Mouse (Mus musculus): ENCODE measurements around the gene Zfp3. TPM values are rescaled to one million over a fixed set of nuclear protein-coding genes. Genes with fewer than 3 reads are reported as not detected.

The Zfp3 gene
- polyA plus RNA-seq, 2 experiments: 4.4 to 5.9 TPM

DNA sequence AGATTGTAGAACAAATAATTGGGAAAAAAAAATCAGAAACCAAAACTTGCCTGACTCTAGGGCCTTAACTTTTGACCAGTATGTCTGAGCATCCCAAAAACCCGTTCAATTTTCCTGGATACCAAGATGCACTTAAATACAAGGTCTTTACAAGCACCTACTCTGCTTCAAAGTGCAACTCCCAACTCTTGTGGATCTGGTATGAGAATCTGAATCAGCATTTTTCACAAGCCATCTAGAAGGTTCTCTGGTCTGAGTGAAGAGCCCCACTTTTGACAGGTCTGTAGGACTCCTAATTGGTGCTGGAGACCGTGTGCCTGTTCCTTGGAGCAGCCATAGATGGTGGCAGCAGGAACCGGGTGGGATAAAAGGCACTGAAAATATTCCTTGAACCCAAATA, 40.4 kb downstream of the Zfp3 start:
- Histone ChIP-seq H3K4me3 (replicated peaks; ENCODE audit: low read length) (no peak overlapping the region), H3K27me3 (ENCODE audit: control insufficient read depth, insufficient read depth, low read length) (no peaks in the 10 kb centered on the region), H3K9ac (ENCODE audit: low read depth, low read length, severe bottlenecking) (no peak overlapping the region), H3K36me3 (ENCODE audit: control insufficient read depth, insufficient read depth, low read length) (no peaks in the 10 kb centered on the region), H3K9me3 (ENCODE audit: control insufficient read depth, low read length) (no peaks in the 10 kb centered on the region), H3K27ac (replicated peaks; ENCODE audit: low read depth, low read length) (no peak overlapping the region), H3K4me1 (ENCODE audit: control insufficient read depth, insufficient read depth, low read length) (no peaks in the 10 kb centered on the region), H3K4me2 (replicated peaks; ENCODE audit: low read depth, low read length, severe bottlenecking) (no peak overlapping the region)
- no peak for TF ChIP-seq POLR2A (IDR thresholded peaks at IDR 0.05; ENCODE audit: borderline replicate concordance, extremely low read depth, insufficient read depth, insufficient read length)
- ATAC-seq (ENCODE audit: low FRiP score, low read depth) (no peak), DNase-seq (ENCODE audit: low spot score) (no peak)
- 72% methylated on average over 3 of the region's 3 CpGs for WGBS

DNA sequence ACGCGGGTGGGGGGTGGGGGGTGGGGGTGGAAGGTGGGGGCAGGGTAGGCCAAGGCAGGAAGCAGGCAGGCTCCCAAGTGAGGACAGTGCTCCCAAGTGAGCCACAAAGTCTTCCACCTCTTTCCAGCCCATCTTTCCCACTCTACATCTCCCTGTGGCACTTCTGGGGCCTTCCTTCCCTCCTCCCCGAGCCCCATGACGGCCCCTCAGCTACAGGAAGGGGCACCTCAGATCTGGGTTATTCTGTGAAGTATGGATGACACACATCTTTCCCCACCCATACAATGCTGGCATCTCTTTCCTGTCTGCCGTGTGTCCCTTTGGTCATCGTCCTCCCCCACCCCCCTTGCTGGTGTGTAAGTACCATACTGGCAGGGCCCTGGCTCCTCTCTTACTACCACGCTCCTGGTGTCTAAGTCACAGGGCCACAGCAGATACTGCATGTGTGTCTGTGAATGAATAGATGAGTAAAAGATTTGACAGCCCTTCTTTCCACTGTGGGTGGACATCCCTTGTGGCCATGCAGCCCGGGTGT, 41.7 kb downstream of the Zfp3 start:
- H3K36me3 ChIP-seq (ENCODE audit: control insufficient read depth, insufficient read depth, low read length): no peaks in the 10 kb centered on the region
- no peak for ATAC-seq (ENCODE audit: low FRiP score, low read depth)
- H3K4me3 ChIP-seq (replicated peaks; ENCODE audit: low read length): no peak overlapping the region
- no peaks in the 10 kb centered on the region for H3K9me3 ChIP-seq (ENCODE audit: control insufficient read depth, low read length)
- no peaks in the 10 kb centered on the region for H3K27me3 ChIP-seq (ENCODE audit: control insufficient read depth, insufficient read depth, low read length)
- no peak overlapping the region for H3K9ac ChIP-seq (ENCODE audit: low read depth, low read length, severe bottlenecking)
- WGBS: 71% methylated on average over 8 of the region's 8 CpGs
- DNase-seq (ENCODE audit: low spot score): no peak
- TF ChIP-seq POLR2A (IDR thresholded peaks at IDR 0.05; ENCODE audit: borderline replicate concordance, extremely low read depth, insufficient read depth, insufficient read length): no peak
- H3K27ac ChIP-seq (replicated peaks; ENCODE audit: low read depth, low read length): no peak overlapping the region
- H3K4me1 ChIP-seq (ENCODE audit: control insufficient read depth, insufficient read depth, low read length): no peaks in the 10 kb centered on the region
- no peak overlapping the region for H3K4me2 ChIP-seq (replicated peaks; ENCODE audit: low read depth, low read length, severe bottlenecking)

DNA sequence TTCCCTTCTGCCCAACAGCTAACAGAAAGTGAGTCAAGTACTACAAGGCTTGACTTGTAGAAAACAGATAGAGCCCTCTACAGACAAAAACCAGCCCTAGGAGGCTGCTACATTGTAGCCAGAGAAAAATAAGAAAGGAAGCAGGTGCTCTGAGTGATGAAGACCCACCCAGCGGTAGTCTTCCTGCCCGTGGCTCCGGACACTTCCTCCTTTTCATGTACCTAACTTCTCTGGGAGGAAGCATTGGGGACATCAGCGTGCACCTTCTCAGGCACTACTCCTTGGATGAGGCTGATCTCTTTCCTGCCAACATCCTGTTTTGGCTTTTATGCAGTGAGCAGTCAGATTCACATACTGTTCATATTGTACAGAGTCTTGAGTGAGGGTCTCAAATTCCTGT, 42.7 kb downstream of the Zfp3 start:
- Histone ChIP-seq H3K4me1 (ENCODE audit: control insufficient read depth, insufficient read depth, low read length) (no peaks in the 10 kb centered on the region), H3K4me3 (replicated peaks; ENCODE audit: low read length) (no peak overlapping the region), H3K9ac (ENCODE audit: low read depth, low read length, severe bottlenecking) (no peak overlapping the region), H3K4me2 (replicated peaks; ENCODE audit: low read depth, low read length, severe bottlenecking) (no peak overlapping the region), H3K9me3 (ENCODE audit: control insufficient read depth, low read length) (no peaks in the 10 kb centered on the region), H3K27me3 (ENCODE audit: control insufficient read depth, insufficient read depth, low read length) (no peaks in the 10 kb centered on the region), H3K27ac (replicated peaks; ENCODE audit: low read depth, low read length) (no peak overlapping the region), H3K36me3 (ENCODE audit: control insufficient read depth, insufficient read depth, low read length) (no peaks in the 10 kb centered on the region)
- DNase-seq (ENCODE audit: low spot score): no peak
- TF ChIP-seq POLR2A (IDR thresholded peaks at IDR 0.05; ENCODE audit: borderline replicate concordance, extremely low read depth, insufficient read depth, insufficient read length): no peak
- WGBS: 79% methylated on average over 4 of the region's 4 CpGs
- no peak for ATAC-seq (ENCODE audit: low FRiP score, low read depth)

DNA sequence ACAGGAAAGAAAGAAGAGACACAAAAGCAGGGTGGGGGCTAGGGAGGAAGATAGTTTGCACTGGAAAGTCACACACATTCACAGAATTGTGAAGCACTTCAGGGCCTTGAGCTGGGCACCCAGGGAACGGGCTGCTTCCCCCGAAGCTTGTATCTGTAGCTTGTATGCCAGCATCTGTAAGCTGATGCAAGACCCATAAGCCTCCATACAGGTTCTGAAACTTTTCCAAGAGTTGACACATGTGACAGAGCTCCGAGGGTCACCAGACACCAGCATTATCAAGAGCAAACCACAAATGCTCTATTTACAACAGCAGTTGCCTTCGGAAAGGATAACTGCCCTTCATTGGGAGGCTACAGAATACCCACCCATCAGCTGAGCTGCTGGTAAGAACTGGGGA, 43.6 kb downstream of the Zfp3 start:
- Histone ChIP-seq H3K4me3 (replicated peaks; ENCODE audit: low read length) (no peak overlapping the region), H3K4me2 (replicated peaks; ENCODE audit: low read depth, low read length, severe bottlenecking) (no peak overlapping the region), H3K27ac (replicated peaks; ENCODE audit: low read depth, low read length) (no peak overlapping the region), H3K9ac (ENCODE audit: low read depth, low read length, severe bottlenecking) (no peak overlapping the region), H3K36me3 (ENCODE audit: control insufficient read depth, insufficient read depth, low read length) (no peaks in the 10 kb centered on the region), H3K9me3 (ENCODE audit: control insufficient read depth, low read length) (no peaks in the 10 kb centered on the region), H3K27me3 (ENCODE audit: control insufficient read depth, insufficient read depth, low read length) (no peaks in the 10 kb centered on the region), H3K4me1 (ENCODE audit: control insufficient read depth, insufficient read depth, low read length) (no peaks in the 10 kb centered on the region)
- TF ChIP-seq POLR2A (IDR thresholded peaks at IDR 0.05; ENCODE audit: borderline replicate concordance, extremely low read depth, insufficient read depth, insufficient read length): no peak
- DNase-seq (ENCODE audit: low spot score) (no peak), ATAC-seq (ENCODE audit: low FRiP score, low read depth) (no peak)
- WGBS: 77% methylated on average over 4 of the region's 4 CpGs

DNA sequence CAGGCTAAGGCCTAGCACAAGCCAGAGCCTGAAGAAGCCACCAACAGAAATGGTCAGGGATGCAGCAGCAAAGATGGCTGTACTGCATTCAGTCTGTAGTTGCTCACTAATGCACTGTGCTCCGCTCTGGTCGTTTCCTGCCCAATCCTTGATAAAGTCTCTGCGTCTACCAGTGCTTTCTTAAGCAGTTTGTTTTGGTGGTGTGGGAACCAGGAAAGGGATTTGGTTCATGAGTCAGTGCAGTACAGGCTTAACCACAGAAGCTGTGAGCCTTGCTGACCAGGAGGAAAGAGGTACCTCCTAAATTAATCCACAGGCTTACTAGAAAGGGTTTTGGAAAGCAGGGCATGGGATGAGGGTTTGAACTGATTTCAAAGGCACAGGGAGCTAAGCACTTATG, 44.1 kb downstream of the Zfp3 start:
- no peak for DNase-seq (ENCODE audit: low spot score)
- Histone ChIP-seq H3K4me2 (replicated peaks; ENCODE audit: low read depth, low read length, severe bottlenecking) (no peak overlapping the region), H3K4me3 (replicated peaks; ENCODE audit: low read length) (no peak overlapping the region), H3K27ac (replicated peaks; ENCODE audit: low read depth, low read length) (no peak overlapping the region), H3K4me1 (ENCODE audit: control insufficient read depth, insufficient read depth, low read length) (no peaks in the 10 kb centered on the region), H3K36me3 (ENCODE audit: control insufficient read depth, insufficient read depth, low read length) (no peaks in the 10 kb centered on the region), H3K9ac (ENCODE audit: low read depth, low read length, severe bottlenecking) (no peak overlapping the region), H3K27me3 (ENCODE audit: control insufficient read depth, insufficient read depth, low read length) (no peaks in the 10 kb centered on the region), H3K9me3 (ENCODE audit: control insufficient read depth, low read length) (no peaks in the 10 kb centered on the region)
- ATAC-seq (ENCODE audit: low FRiP score, low read depth): no peak
- no peak for TF ChIP-seq POLR2A (IDR thresholded peaks at IDR 0.05; ENCODE audit: borderline replicate concordance, extremely low read depth, insufficient read depth, insufficient read length)
- WGBS: 61% methylated on average over 3 of the region's 3 CpGs

DNA sequence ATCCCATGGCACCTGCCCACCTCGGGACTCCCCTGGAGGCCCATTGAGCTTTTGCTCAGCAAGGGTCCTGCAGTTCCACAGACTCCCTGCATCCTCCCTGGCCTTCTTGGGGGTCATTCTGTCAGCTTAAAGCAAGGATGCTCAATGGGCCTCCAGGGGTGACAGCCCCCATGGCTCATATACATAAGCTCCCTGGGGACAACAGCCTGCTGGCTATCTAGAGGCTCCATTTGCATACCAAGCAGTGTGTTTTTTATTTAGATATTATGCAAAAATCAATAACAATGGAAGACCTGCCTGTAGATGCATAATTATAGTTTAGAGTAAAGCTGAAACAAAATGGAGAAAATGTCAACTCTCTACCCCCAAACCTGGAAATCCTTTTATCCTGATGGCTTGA, 45.0 kb downstream of the Zfp3 start:
- H3K4me2 ChIP-seq (replicated peaks; ENCODE audit: low read depth, low read length, severe bottlenecking): no peak overlapping the region
- no peak for ATAC-seq (ENCODE audit: low FRiP score, low read depth)
- WGBS: 42% methylated on average over 1 of the region's 1 CpGs
- TF ChIP-seq POLR2A (IDR thresholded peaks at IDR 0.05; ENCODE audit: borderline replicate concordance, extremely low read depth, insufficient read depth, insufficient read length): no peak
- no peaks in the 10 kb centered on the region for H3K9me3 ChIP-seq (ENCODE audit: control insufficient read depth, low read length)
- DNase-seq (ENCODE audit: low spot score): no peak
- H3K36me3 ChIP-seq (ENCODE audit: control insufficient read depth, insufficient read depth, low read length): no peaks in the 10 kb centered on the region
- no peak overlapping the region for H3K27ac ChIP-seq (replicated peaks; ENCODE audit: low read depth, low read length)
- no peaks in the 10 kb centered on the region for H3K27me3 ChIP-seq (ENCODE audit: control insufficient read depth, insufficient read depth, low read length)
- no peak overlapping the region for H3K9ac ChIP-seq (ENCODE audit: low read depth, low read length, severe bottlenecking)
- H3K4me3 ChIP-seq (replicated peaks; ENCODE audit: low read length): no peak overlapping the region
- H3K4me1 ChIP-seq (ENCODE audit: control insufficient read depth, insufficient read depth, low read length): no peaks in the 10 kb centered on the region
